Mouse (Mus musculus) gastrocnemius, postnatal 10 days (tissue): ENCODE results near the gene Prl2c2. TPM values are rescaled to one million over a fixed set of nuclear protein-coding genes. Genes with fewer than 3 reads are reported as not detected.
"Not testable (repeated sequence)": the region's sequence is repeated elsewhere in the genome, so short reads cannot be mapped to it uniquely, and the experiment has no call there.

ENCODE experiments used
- DNase-seq: peaks from one replicate; pipeline ENCODE4 v3.0.0; 2021; ENCODE audit warnings: mixed read lengths
- long read RNA-seq, 2 experiments: library from polyadenylated mRNA; stranded (forward); transcript quantifications; one replicate each; pipeline ENCODE4 v2.0.0; 2021
- total RNA-seq, 2 experiments: library from RNA; stranded (reverse); gene quantifications; 2 replicates each; pipeline ENCODE4 v1.2.3; 2021

Prl2c2 gene
- total RNA-seq = not detected
- long read RNA-seq, experiment 1 = 0 reads
- long read RNA-seq, experiment 2 = 0 reads

DNA sequence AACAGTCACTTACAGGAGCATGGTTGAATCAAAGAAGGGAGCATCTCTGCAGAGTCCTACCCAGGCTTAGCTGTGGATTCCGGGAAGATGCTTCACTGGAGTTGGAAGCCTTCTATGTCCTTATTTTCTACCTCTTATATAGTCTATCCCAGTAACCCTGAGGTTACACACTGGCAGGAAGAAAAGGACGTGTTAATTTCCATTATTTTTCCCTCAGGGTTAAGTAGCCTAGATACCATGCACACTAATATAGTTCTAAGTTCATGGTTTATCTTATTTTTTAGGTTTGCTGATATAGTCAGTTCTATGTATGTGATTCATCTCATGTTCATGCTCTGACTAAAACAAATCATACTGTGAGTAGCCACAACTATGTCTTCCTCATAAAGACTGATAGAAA, at the start of gene Prl2c2:
Gene Prl2c2, minus strand, starts transcription at position 101 of the 400 bp plus-strand sequence.
- DNase-seq = not testable (repeated sequence)

DNA sequence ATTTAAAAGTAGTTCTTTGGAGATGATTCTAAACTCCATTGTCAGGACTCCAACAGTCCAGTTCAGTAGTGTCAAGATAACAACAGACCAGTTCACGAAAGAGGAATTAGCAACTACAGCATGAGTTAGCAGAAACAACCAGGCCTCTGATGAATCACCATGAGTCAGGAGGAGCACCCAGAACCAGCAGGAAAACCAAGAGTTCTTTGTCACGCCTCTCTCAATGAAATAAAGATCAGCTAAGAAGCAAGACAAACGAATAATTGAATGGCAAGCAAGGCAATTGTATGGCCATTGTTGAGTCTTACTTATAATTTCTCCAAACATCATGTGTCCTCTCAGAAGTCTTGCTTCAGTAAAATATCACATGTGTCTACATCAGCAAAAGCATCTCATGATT, 20.7 kb upstream of the Prl2c2 start:
- DNase-seq = not testable (repeated sequence)

DNA sequence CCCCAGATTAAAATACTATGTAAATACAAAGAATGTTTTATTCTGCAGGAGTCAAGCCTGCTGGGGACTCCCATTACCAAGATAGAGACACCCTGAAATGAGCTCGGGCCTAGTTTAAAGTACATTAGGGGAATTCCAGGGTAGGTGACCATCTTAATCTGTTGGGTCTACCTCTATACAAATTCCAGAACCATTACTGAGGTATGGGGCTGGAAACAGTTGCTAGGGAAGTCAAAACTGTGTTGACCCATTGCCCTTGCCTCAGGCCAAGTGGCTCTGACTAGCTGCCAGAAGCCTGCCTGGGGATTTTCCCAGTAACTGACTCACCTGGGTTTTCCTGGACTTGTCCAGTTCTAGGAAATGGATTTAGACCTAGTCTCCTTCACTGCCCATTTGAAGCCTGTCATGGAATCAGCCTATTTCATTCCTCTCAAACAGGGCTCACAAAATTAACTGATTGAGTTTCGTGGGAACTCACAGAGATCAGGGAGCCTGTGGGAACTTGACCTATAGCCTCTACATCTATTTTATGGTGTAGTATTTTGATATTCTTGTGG, 8.9 kb upstream of the Prl2c2 start:
- not testable (repeated sequence) for DNase-seq

Other genes with a start within 250 kb of the Prl2c2 start
- gene Prl2c3, start 205.3 kb downstream of the Prl2c2 start, total RNA-seq = not detected
- gene Prl2c5, start 177.3 kb upstream of the Prl2c2 start, total RNA-seq = not detected